ENCODE assay signal across 8 mouse cellular contexts in genomic region chr9:77655935-77656288, GRCm38 (mm10). TPM values are rescaled to one million over a fixed set of nuclear protein-coding genes. Genes with fewer than 3 reads are reported as not detected.
DNase-seq lines count a peak whose midpoint lies in the region; ATAC-seq lines count a peak whose summit lies in the region.

No protein-coding gene starts in this region.

- H3K4me1 ChIP-seq in kidney, embryonic 14.5 days (ENCODE audit: control insufficient read depth, insufficient read depth, low read length), result no peaks in the 10 kb centered on the region
- peaks cover 10% of the 10 kb centered on the region for H3K4me1 ChIP-seq in limb, embryonic 15.5 days
- no peaks in the 10 kb centered on the region for H3K4me1 ChIP-seq in midbrain, embryonic 16.5 days (ENCODE audit: control insufficient read depth, insufficient read depth, low read length)
- H3K4me1 ChIP-seq in stomach, embryonic 14.5 days (ENCODE audit: control insufficient read depth, insufficient read depth, low read length), result no peaks in the 10 kb centered on the region

- ATAC-seq in kidney, embryonic 14.5 days (ENCODE audit: low FRiP score, low TSS enrichment), result peak; percentile 73
- ATAC-seq in limb, embryonic 15.5 days (ENCODE audit: insufficient number of reproducible peaks, low FRiP score, low TSS enrichment, low read depth), result no peak
- peak; percentile 77 for ATAC-seq in midbrain, embryonic 16.5 days
- ATAC-seq in stomach, embryonic 14.5 days (ENCODE audit: insufficient number of reproducible peaks, insufficient read depth, low FRiP score, low read depth), result peak; percentile 42; the same call in 1 of the 2 replicates

- DNase-seq in ovary, adult 18-20 months (ENCODE audit: low spot score), result peak; percentile 26
- DNase-seq in ovary, postnatal 10 days (ENCODE audit: low spot score), result no peak
- peak; percentile 74 to 75 for DNase-seq in cerebellum, postnatal 10 days
- DNase-seq in gastrocnemius, postnatal 10 days, result peak; percentile 27

- H3K36me3 ChIP-seq in kidney, embryonic 14.5 days (ENCODE audit: control insufficient read depth, insufficient read depth, low read length), result no peaks in the 10 kb centered on the region
- H3K36me3 ChIP-seq in limb, embryonic 15.5 days, result no peaks in the 10 kb centered on the region
- no peaks in the 10 kb centered on the region for H3K36me3 ChIP-seq in midbrain, embryonic 16.5 days (ENCODE audit: control insufficient read depth, insufficient read depth, low read length)
- no peaks in the 10 kb centered on the region for H3K36me3 ChIP-seq in stomach, embryonic 14.5 days (ENCODE audit: control insufficient read depth, insufficient read depth, low read length)

- H3K9ac ChIP-seq in kidney, embryonic 14.5 days (ENCODE audit: low read depth, low read length), result peak overlapping the region; percentile 61
- no peak overlapping the region for H3K9ac ChIP-seq in limb, embryonic 15.5 days
- peak overlapping the region; percentile 69 for H3K9ac ChIP-seq in midbrain, embryonic 16.5 days (ENCODE audit: low read depth, low read length)
- H3K9ac ChIP-seq in stomach, embryonic 14.5 days (replicated peaks; ENCODE audit: low read depth, low read length), result no peak overlapping the region; the same call in 1 of the 2 replicates

- WGBS in kidney, embryonic 14.5 days, result under 1% methylated on average over 7 of the region's 7 CpGs
- 0% methylated on average over 7 of the region's 7 CpGs for WGBS in limb, embryonic 15.5 days
- 2% methylated on average over 7 of the region's 7 CpGs for WGBS in midbrain, embryonic 16.5 days
- 2% methylated on average over 7 of the region's 7 CpGs for WGBS in stomach, embryonic 14.5 days

- H3K27me3 ChIP-seq in kidney, embryonic 14.5 days (ENCODE audit: control insufficient read depth, insufficient read depth, low read length), result peaks cover 7% of the 10 kb centered on the region
- peaks cover 8% of the 10 kb centered on the region for H3K27me3 ChIP-seq in limb, embryonic 15.5 days
- no peaks in the 10 kb centered on the region for H3K27me3 ChIP-seq in midbrain, embryonic 16.5 days (ENCODE audit: control insufficient read depth, insufficient read depth, low read depth, low read length)
- H3K27me3 ChIP-seq in stomach, embryonic 14.5 days (ENCODE audit: control insufficient read depth, insufficient read depth, low read length), result no peaks in the 10 kb centered on the region

- peak overlapping the region; percentile 100 for H3K4me2 ChIP-seq in kidney, embryonic 14.5 days (replicated peaks; ENCODE audit: low read depth, low read length)
- H3K4me2 ChIP-seq in limb, embryonic 15.5 days, result peak overlapping the region; percentile 100
- peak overlapping the region; percentile 88 for H3K4me2 ChIP-seq in midbrain, embryonic 16.5 days (ENCODE audit: low read length)
- peak overlapping the region; percentile 100 for H3K4me2 ChIP-seq in stomach, embryonic 14.5 days (replicated peaks; ENCODE audit: low read depth, low read length)

- no peaks in the 10 kb centered on the region for H3K9me3 ChIP-seq in kidney, embryonic 14.5 days (ENCODE audit: control insufficient read depth, low read length)
- no peaks in the 10 kb centered on the region for H3K9me3 ChIP-seq in limb, embryonic 15.5 days
- H3K9me3 ChIP-seq in midbrain, embryonic 16.5 days (replicated peaks; ENCODE audit: control insufficient read depth, low read length, poor library complexity, severe bottlenecking), result no peaks in the 10 kb centered on the region
- no peaks in the 10 kb centered on the region for H3K9me3 ChIP-seq in stomach, embryonic 14.5 days (ENCODE audit: control insufficient read depth, low read depth, low read length)

- H3K27ac ChIP-seq in kidney, embryonic 14.5 days (ENCODE audit: low read depth, low read length), result no peak overlapping the region
- no peak overlapping the region for H3K27ac ChIP-seq in limb, embryonic 15.5 days
- H3K27ac ChIP-seq in midbrain, embryonic 16.5 days (ENCODE audit: low read length), result peak overlapping the region; percentile 56; the same call in 1 of the 2 replicates
- H3K27ac ChIP-seq in stomach, embryonic 14.5 days (ENCODE audit: low read length), result no peak overlapping the region

- H3K4me3 ChIP-seq in kidney, embryonic 14.5 days (ENCODE audit: low read length), result peak overlapping the region; percentile 63
- H3K4me3 ChIP-seq in limb, embryonic 15.5 days, result peak overlapping the region; percentile 58
- H3K4me3 ChIP-seq in midbrain, embryonic 16.5 days (ENCODE audit: low read depth, low read length), result peak overlapping the region; percentile 72
- peak overlapping the region; percentile 57 for H3K4me3 ChIP-seq in stomach, embryonic 14.5 days (ENCODE audit: low read depth, low read length)

RNA-seq across cellular contexts. Expression of gene Klhl31, which starts 19.6 kb away (rescaled TPM):
- 100 to 1,000 TPM; 371 to 383 TPM for total RNA-seq in gastrocnemius, postnatal 10 days (2021)
- 0.24 and 0.26 TPM in 2 replicates for polyA plus RNA-seq in kidney, embryonic 14.5 days (2014; fragmentation: Nextera tagmentation; extraction: Ambion mirVana)
- polyA plus RNA-seq in limb, embryonic 15.5 days (2015; fragmentation: Nextera tagmentation; extraction: Ambion mirVana), result 10.3 and 30.3 TPM in 2 replicates
- 0.14 and 0.20 TPM in 2 replicates for polyA plus RNA-seq in midbrain, embryonic 16.5 days (2015; fragmentation: Nextera tagmentation; extraction: Ambion mirVana)
- 0.04 and 0.10 TPM in 2 replicates for polyA plus RNA-seq in stomach, embryonic 14.5 days (2014; fragmentation: Nextera tagmentation; extraction: Ambion mirVana)

Comparison
In these comparisons a context has a peak if more than half of its experiments do, and no peak if none do; other contexts are left out.
1. H3K9ac ChIP-seq: peak in kidney, embryonic 14.5 days (single experiment) and midbrain, embryonic 16.5 days (single experiment); none in limb, embryonic 15.5 days (single experiment) and stomach, embryonic 14.5 days (single experiment).
2. Peak in every context shown above with its lines, with median percentiles within 50 percentile points of each other: H3K4me2 ChIP-seq and H3K4me3 ChIP-seq.